ENCODE assay signal across 32 mouse cellular contexts in genomic region chr11:34124852-34125251, GRCm38 (mm10). TPM values are rescaled to one million over a fixed set of nuclear protein-coding genes. Genes with fewer than 3 reads are reported as not detected.
DNase-seq lines count a peak whose midpoint lies in the region; ATAC-seq and TF ChIP-seq lines count a peak whose summit lies in the region.
"Had no signal": no experiment of that assay in that cellular context is flagged by ENCODE, and none has a peak within 500 bp of the region (broad histone marks: within the 10 kb centered on the region; RNA-seq: fewer than 3 reads in every experiment).

No protein-coding gene starts in this region.

- H3K4me2 ChIP-seq in kidney, embryonic 15.5 days: no peak overlapping the region
- H3K4me2 ChIP-seq: embryonic facial prominence, embryonic 12.5 days; embryonic facial prominence, embryonic 15.5 days; hindbrain, embryonic 12.5 days; hindbrain, embryonic 15.5 days had no signal

- TF ChIP-seq POLR2A in testis, adult 2 months (IDR thresholded peaks at IDR 0.05; ENCODE audit: control insufficient read depth, low read depth, low read length): no peak

- no peak overlapping the region for H3K4me3 ChIP-seq in kidney, embryonic 15.5 days (replicated peaks)
- H3K4me3 ChIP-seq in testis, adult 2 months (ENCODE audit: control insufficient read depth, low read depth, low read length): peak overlapping the region; percentile 56
- H3K4me3 ChIP-seq: embryonic facial prominence, embryonic 12.5 days; embryonic facial prominence, embryonic 15.5 days; hindbrain, embryonic 12.5 days; hindbrain, embryonic 15.5 days had no signal

- ATAC-seq in kidney, embryonic 15.5 days (replicated peaks; ENCODE audit: low FRiP score): peak; percentile 62
- ATAC-seq: forebrain, embryonic 14.5 days; forebrain, postnatal 0 days; Patski had no signal

- H3K9ac ChIP-seq in kidney, embryonic 15.5 days: no peak overlapping the region
- H3K9ac ChIP-seq: embryonic facial prominence, embryonic 12.5 days; embryonic facial prominence, embryonic 15.5 days; forebrain, postnatal 0 days; hindbrain, embryonic 12.5 days; hindbrain, embryonic 15.5 days had no signal

- no peaks in the 10 kb centered on the region for H3K9me3 ChIP-seq in kidney, embryonic 15.5 days (replicated peaks)
- H3K9me3 ChIP-seq: embryonic facial prominence, embryonic 12.5 days; embryonic facial prominence, embryonic 15.5 days; hindbrain, embryonic 12.5 days; hindbrain, embryonic 15.5 days had no signal

- peak; percentile 87 for DNase-seq in heart, adult 11 months
- DNase-seq in heart, adult 18-20 months: no peak
- no peak for DNase-seq in kidney, adult 9 months
- DNase-seq in testis, postnatal 10 days (ENCODE audit: low spot score): no peak
- DNase-seq: adrenal gland, postnatal 10 days; adrenal gland, postnatal 36 days; B cell, adult 2 months; cerebellum, adult 18-20 months; cerebellum, adult 9-11 months; cerebellum, postnatal 25 days; forebrain, postnatal 0 days; gastrocnemius, postnatal 36 days had no signal

- H3K27me3 ChIP-seq in kidney, embryonic 15.5 days: no peaks in the 10 kb centered on the region
- H3K27me3 ChIP-seq in testis, adult 2 months (ENCODE audit: control insufficient read depth, insufficient read depth, low read length): no peaks in the 10 kb centered on the region
- H3K27me3 ChIP-seq: embryonic facial prominence, embryonic 12.5 days; hindbrain, embryonic 12.5 days; hindbrain, embryonic 15.5 days had no signal

- H3K4me1 ChIP-seq in kidney, embryonic 15.5 days: no peaks in the 10 kb centered on the region
- H3K4me1 ChIP-seq in testis, adult 2 months (ENCODE audit: control insufficient read depth, insufficient read depth, low read length): peaks cover 5% of the 10 kb centered on the region
- H3K4me1 ChIP-seq: hindbrain, embryonic 12.5 days; hindbrain, embryonic 15.5 days had no signal

- H3K36me3 ChIP-seq in kidney, embryonic 15.5 days: no peaks in the 10 kb centered on the region
- H3K36me3 ChIP-seq in testis, adult 2 months (ENCODE audit: control insufficient read depth, insufficient read depth, low read length): no peaks in the 10 kb centered on the region
- H3K36me3 ChIP-seq: embryonic facial prominence, embryonic 12.5 days; embryonic facial prominence, embryonic 15.5 days; G1E; hindbrain, embryonic 12.5 days; hindbrain, embryonic 15.5 days had no signal

- TF ChIP-seq CTCF in testis, adult 2 months (IDR thresholded peaks at IDR 0.05; ENCODE audit: control insufficient read depth, insufficient read depth, insufficient replicate concordance, low read depth, low read length): no peak

- H3K27ac ChIP-seq in kidney, embryonic 15.5 days: no peak overlapping the region
- no peak overlapping the region for H3K27ac ChIP-seq in testis, adult 2 months (ENCODE audit: control insufficient read depth, insufficient read depth, low read depth, low read length)
- H3K27ac ChIP-seq: embryonic facial prominence, embryonic 12.5 days; embryonic facial prominence, embryonic 15.5 days; hindbrain, embryonic 12.5 days; hindbrain, embryonic 15.5 days had no signal

- 18% methylated on average over 7 of the region's 7 CpGs for WGBS in kidney, embryonic 15.5 days

RNA-seq across cellular contexts. Expression of gene 4930469K13Rik, which starts 26.5 kb away (rescaled TPM):
- total RNA-seq in heart, adult 18-20 months (2021): not detected
- polyA plus RNA-seq in kidney, embryonic 15.5 days (2015; fragmentation: Nextera tagmentation; extraction: Ambion mirVana): 0.48 TPM in 1 of 2 replicates, not detected in the other
- polyA plus RNA-seq in testis, adult 2 months (2012; rRNA removed): 22.3 and 23.8 TPM in 2 replicates
- total RNA-seq: adrenal gland, adult 18-20 months; adrenal gland, postnatal 10 days; adrenal gland, postnatal 36 days; CH12.LX; common myeloid progenitor, adult 5-6 weeks; forebrain, postnatal 0 days; G1E; gastrocnemius, adult 8-10 months; gastrocnemius, postnatal 36 days; granulocyte monocyte progenitor cell, adult 5-6 weeks; heart, postnatal 25 days; hematopoietic stem cell, adult 5-6 weeks had no signal
- polyA plus RNA-seq: embryonic facial prominence, embryonic 12.5 days; forebrain, embryonic 11.5 days; forebrain, embryonic 14.5 days; forebrain, postnatal 0 days; frontal cortex, adult 2 months; G1E; heart, embryonic 14.5 days; heart, postnatal 0 days; Patski had no signal

Comparison
In these comparisons a context has a peak if more than half of its experiments do, and no peak if none do; other contexts are left out.
1. RNA of gene 4930469K13Rik, which starts 26.5 kb away (polyA plus RNA-seq): 22.3 to 23.8 TPM in testis, adult 2 months; 0.48 TPM in kidney, embryonic 15.5 days; every median in the first group is over 10 times any median in the second.